Mouse (Mus musculus): ENCODE measurements around the gene Tenm4. TPM values are rescaled to one million over a fixed set of nuclear protein-coding genes. Genes with fewer than 3 reads are reported as not detected.

The Tenm4 gene
- polyA plus RNA-seq, 1 experiment from 2014 or later = 41.4 TPM

DNA sequence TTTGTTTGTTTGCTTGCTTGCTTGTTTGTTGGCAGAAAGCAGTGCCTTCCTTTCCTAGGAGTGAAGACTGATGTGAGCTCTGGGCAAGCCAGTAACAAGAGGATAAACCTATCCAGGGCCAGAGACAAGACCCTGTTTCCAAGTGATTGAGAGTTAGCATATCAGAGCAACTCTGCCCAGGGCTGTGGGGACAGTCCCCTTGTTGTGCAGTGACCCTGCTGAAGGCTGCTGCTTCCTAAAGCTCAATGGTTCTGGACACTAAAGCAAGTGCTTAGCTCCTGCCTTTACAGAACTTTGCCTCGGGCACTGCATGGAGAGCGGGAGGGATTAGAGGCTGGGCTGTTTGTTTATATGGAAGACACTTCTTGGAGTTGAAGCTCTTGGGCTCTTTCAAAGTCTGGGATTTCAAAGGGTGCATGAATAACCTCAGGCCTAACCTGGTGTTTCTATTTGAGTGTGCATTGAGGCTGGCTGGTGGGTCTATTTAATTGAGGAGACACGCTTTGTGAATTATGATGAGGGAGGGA lies 185.3 kb downstream of the Tenm4 start:
- H3K27ac ChIP-seq (ENCODE audit: low read length) = no peak overlapping the region
- no peak overlapping the region for H3K4me3 ChIP-seq (ENCODE audit: low read depth, low read length)
- 18% methylated on average over 3 of the region's 3 CpGs for WGBS
- peaks cover 16% of the 10 kb centered on the region for H3K4me1 ChIP-seq (ENCODE audit: control insufficient read depth, insufficient read depth, low read length)
- no peak overlapping the region for H3K9ac ChIP-seq (ENCODE audit: low read depth, low read length)
- H3K9me3 ChIP-seq (replicated peaks; ENCODE audit: control insufficient read depth, low read length, poor library complexity, severe bottlenecking) = no peaks in the 10 kb centered on the region
- H3K36me3 ChIP-seq (ENCODE audit: control insufficient read depth, insufficient read depth, low read length) = no peaks in the 10 kb centered on the region
- peak; percentile 26; the same call in 1 of the 2 replicates for ATAC-seq
- H3K4me2 ChIP-seq (ENCODE audit: low read length) = no peak overlapping the region
- H3K27me3 ChIP-seq (ENCODE audit: control insufficient read depth, insufficient read depth, low read depth, low read length) = no peaks in the 10 kb centered on the region

DNA sequence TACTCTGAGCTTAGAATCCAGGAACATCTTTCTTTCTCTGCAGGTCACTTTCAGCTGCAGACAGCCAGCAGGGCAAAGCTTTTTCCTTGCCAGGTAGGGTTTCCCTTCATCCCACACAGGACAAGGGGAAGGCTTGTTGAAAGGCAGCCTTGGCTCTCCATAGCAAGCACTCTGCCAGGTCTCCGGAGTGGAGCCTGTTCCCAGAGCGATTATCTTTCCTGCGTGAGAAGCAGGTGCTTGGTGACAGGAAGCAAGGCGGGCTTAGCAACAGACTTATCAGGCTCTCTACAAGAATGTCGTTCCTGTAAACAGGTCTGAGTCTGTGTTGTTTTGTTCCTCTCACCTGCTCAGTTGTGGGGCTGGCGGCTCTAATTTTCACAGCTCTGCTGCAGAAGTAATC lies 186.5 kb downstream of the Tenm4 start:
- peak overlapping the region; percentile 20; the same call in 1 of the 2 replicates for H3K9ac ChIP-seq (ENCODE audit: low read depth, low read length)
- H3K27ac ChIP-seq (ENCODE audit: low read length) = no peak overlapping the region
- peaks cover 16% of the 10 kb centered on the region for H3K4me1 ChIP-seq (ENCODE audit: control insufficient read depth, insufficient read depth, low read length)
- H3K36me3 ChIP-seq (ENCODE audit: control insufficient read depth, insufficient read depth, low read length) = no peaks in the 10 kb centered on the region
- 54% methylated on average over 6 of the region's 6 CpGs for WGBS
- ATAC-seq = no peak; the same call in 1 of the 2 replicates
- no peak overlapping the region for H3K4me3 ChIP-seq (ENCODE audit: low read depth, low read length)
- no peaks in the 10 kb centered on the region for H3K9me3 ChIP-seq (replicated peaks; ENCODE audit: control insufficient read depth, low read length, poor library complexity, severe bottlenecking)
- no peaks in the 10 kb centered on the region for H3K27me3 ChIP-seq (ENCODE audit: control insufficient read depth, insufficient read depth, low read depth, low read length)
- H3K4me2 ChIP-seq (ENCODE audit: low read length) = no peak overlapping the region

DNA sequence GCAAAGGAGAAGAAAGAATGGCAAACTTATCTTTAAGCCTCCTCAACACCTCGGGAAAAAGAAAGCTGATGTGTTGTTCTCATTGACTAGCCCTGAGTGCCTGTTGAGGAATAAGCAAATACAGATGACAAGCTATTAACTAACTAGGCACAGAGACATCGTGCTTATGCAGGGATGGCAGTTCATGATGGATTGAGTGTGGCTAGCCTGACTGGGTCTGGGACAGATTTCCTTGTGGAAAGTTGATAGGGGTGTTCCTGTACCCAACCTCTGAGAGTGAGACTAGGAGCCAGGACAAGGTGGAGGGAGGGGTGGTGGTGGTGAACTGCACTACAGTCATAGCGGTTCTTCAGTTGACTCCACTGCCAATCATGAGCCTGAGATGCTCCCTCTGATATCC lies 192.3 kb downstream of the Tenm4 start:
- no peak for ATAC-seq
- H3K4me1 ChIP-seq (ENCODE audit: control insufficient read depth, insufficient read depth, low read length) = peaks cover under 1% of the 10 kb centered on the region
- no peaks in the 10 kb centered on the region for H3K36me3 ChIP-seq (ENCODE audit: control insufficient read depth, insufficient read depth, low read length)
- no peaks in the 10 kb centered on the region for H3K9me3 ChIP-seq (replicated peaks; ENCODE audit: control insufficient read depth, low read length, poor library complexity, severe bottlenecking)
- H3K4me3 ChIP-seq (ENCODE audit: low read depth, low read length) = no peak overlapping the region
- no peak overlapping the region for H3K4me2 ChIP-seq (ENCODE audit: low read length)
- WGBS = 88% methylated on average over 3 of the region's 3 CpGs
- H3K9ac ChIP-seq (ENCODE audit: low read depth, low read length) = no peak overlapping the region
- H3K27me3 ChIP-seq (ENCODE audit: control insufficient read depth, insufficient read depth, low read depth, low read length) = no peaks in the 10 kb centered on the region
- no peak overlapping the region for H3K27ac ChIP-seq (ENCODE audit: low read length)

GRCm38 (mm10) chr7:96369947-96370346 lies 198.9 kb downstream of the Tenm4 start:
- no peaks in the 10 kb centered on the region for H3K27me3 ChIP-seq (ENCODE audit: control insufficient read depth, insufficient read depth, low read depth, low read length)
- no peak overlapping the region for H3K27ac ChIP-seq (ENCODE audit: low read length)
- H3K36me3 ChIP-seq (ENCODE audit: control insufficient read depth, insufficient read depth, low read length) = no peaks in the 10 kb centered on the region
- 93% methylated on average over 4 of the region's 4 CpGs for WGBS
- no peak overlapping the region for H3K4me2 ChIP-seq (ENCODE audit: low read length)
- H3K9me3 ChIP-seq (replicated peaks; ENCODE audit: control insufficient read depth, low read length, poor library complexity, severe bottlenecking) = no peaks in the 10 kb centered on the region
- no peak overlapping the region for H3K4me3 ChIP-seq (ENCODE audit: low read depth, low read length)
- no peak for ATAC-seq
- H3K4me1 ChIP-seq (ENCODE audit: control insufficient read depth, insufficient read depth, low read length) = no peaks in the 10 kb centered on the region
- H3K9ac ChIP-seq (ENCODE audit: low read depth, low read length) = no peak overlapping the region

DNA sequence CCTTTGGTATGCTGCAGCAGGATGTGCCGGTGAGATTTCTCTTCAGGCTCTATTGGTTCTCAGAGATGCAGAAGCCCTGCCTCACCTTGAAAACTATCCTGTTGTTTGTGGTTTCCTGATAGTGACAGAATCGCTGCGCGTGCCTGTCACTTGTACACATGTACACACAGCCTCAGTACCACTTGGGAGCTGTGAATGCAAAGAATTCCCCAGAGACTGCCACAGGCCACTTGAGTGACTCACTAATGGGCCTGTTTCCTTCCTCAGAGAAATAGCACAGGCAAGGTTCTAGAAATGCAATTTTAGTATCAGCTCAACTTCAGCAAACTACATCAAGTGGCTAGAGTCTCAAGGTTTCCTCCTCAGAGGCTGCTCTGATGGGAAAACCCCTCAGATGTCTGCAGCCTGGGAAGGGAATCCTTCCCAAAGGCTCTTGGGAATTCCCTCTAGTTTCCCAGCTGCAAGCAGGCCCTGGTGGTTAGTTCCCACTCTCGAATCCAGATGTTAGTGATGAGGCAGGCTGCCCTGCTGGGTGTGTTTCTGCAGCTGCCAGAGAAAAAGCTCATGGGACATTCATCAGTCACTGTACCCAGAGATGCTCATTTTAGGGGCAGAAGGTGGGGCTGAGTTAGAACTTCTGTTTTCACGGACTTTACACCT lies 203.1 kb downstream of the Tenm4 start:
- Histone ChIP-seq H3K27me3 (ENCODE audit: control insufficient read depth, insufficient read depth, low read depth, low read length) (no peaks in the 10 kb centered on the region), H3K36me3 (ENCODE audit: control insufficient read depth, insufficient read depth, low read length) (no peaks in the 10 kb centered on the region), H3K27ac (ENCODE audit: low read length) (no peak overlapping the region), H3K4me2 (ENCODE audit: low read length) (no peak overlapping the region), H3K4me1 (ENCODE audit: control insufficient read depth, insufficient read depth, low read length) (no peaks in the 10 kb centered on the region), H3K9ac (ENCODE audit: low read depth, low read length) (no peak overlapping the region), H3K4me3 (ENCODE audit: low read depth, low read length) (no peak overlapping the region), H3K9me3 (replicated peaks; ENCODE audit: control insufficient read depth, low read length, poor library complexity, severe bottlenecking) (no peaks in the 10 kb centered on the region)
- no peak for ATAC-seq
- WGBS = 82% methylated on average over 6 of the region's 6 CpGs

DNA sequence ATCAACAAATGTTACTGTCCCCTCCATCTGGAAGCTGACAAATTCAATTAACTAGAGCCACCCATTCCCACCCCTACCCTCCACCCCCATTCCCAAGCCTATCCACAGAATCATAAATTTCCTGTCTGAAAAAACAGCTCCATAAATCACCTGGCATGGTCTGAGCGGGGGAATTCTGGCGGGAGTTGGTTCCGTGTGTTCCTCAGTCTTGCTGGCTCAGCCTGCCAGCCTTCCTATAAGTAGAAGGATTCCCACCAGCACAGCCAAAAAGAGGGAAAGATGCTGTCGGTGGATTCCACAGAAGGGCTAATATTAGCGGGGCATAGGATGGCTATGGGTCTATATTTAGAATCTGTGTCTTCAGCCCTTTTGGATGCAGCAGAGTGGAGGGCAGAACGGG lies 204.5 kb downstream of the Tenm4 start:
- no peak overlapping the region for H3K9ac ChIP-seq (ENCODE audit: low read depth, low read length)
- no peak for ATAC-seq
- no peak overlapping the region for H3K27ac ChIP-seq (ENCODE audit: low read length)

GRCm38 (mm10) chr7:96383686-96384528 lies 212.9 kb downstream of the Tenm4 start:
- H3K27me3 ChIP-seq (ENCODE audit: control insufficient read depth, insufficient read depth, low read depth, low read length) = no peaks in the 10 kb centered on the region
- H3K4me1 ChIP-seq (ENCODE audit: control insufficient read depth, insufficient read depth, low read length) = peaks cover 7% of the 10 kb centered on the region
- peak; percentile 54 for ATAC-seq
- no peak overlapping the region for H3K4me3 ChIP-seq (ENCODE audit: low read depth, low read length)
- WGBS = 10% methylated on average over 6 of the region's 6 CpGs
- no peaks in the 10 kb centered on the region for H3K9me3 ChIP-seq (replicated peaks; ENCODE audit: control insufficient read depth, low read length, poor library complexity, severe bottlenecking)
- H3K27ac ChIP-seq (ENCODE audit: low read length) = peak overlapping the region; percentile 50
- H3K36me3 ChIP-seq (ENCODE audit: control insufficient read depth, insufficient read depth, low read length) = no peaks in the 10 kb centered on the region
- H3K4me2 ChIP-seq (ENCODE audit: low read length) = no peak overlapping the region
- no peak overlapping the region for H3K9ac ChIP-seq (ENCODE audit: low read depth, low read length)

More for the DNA sequence above, 204.5 kb downstream of the Tenm4 start:
- no peaks in the 10 kb centered on the region for H3K9me3 ChIP-seq (replicated peaks; ENCODE audit: control insufficient read depth, low read length, poor library complexity, severe bottlenecking)
- 89% methylated on average over 6 of the region's 6 CpGs for WGBS
- no peak overlapping the region for H3K4me2 ChIP-seq (ENCODE audit: low read length)
- no peaks in the 10 kb centered on the region for H3K27me3 ChIP-seq (ENCODE audit: control insufficient read depth, insufficient read depth, low read depth, low read length)
- no peaks in the 10 kb centered on the region for H3K4me1 ChIP-seq (ENCODE audit: control insufficient read depth, insufficient read depth, low read length)
- H3K4me3 ChIP-seq (ENCODE audit: low read depth, low read length) = no peak overlapping the region
- H3K36me3 ChIP-seq (ENCODE audit: control insufficient read depth, insufficient read depth, low read length) = no peaks in the 10 kb centered on the region

DNA sequence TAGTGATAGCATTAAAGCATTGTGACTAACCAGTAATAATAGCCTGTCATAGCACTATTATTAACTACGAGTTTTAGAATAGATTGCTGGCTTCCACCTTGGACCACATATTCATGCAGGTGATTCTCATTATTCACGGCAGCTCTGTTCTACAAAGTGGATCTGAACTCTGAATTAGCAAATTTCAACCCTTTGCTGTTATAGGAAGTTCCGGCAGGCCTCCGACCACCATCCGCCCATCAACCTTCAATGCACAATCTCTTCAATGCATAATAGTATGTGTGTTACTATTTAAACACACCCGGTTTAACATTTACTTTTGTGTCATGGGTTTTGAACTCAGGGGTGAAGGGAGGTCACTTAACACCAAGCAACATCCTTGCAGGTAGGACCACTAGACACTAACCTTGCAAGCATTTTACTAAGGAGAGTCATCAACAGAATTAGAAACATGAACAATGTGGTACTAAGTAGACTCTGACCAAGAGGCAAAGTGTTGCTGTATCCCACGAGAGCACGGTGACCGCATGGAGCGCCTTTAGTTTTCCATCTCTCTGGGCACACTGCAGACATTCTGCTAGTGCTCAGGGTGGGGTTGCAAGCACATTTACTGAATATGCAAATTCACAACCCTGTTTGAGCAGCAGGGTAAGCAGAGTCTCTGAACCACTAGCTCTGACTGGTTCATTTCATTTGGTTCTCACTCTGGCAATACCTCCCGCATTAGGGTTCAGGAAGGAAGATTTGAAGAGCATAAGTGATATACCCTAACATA lies 213.9 kb downstream of the Tenm4 start:
- peaks cover 7% of the 10 kb centered on the region for H3K4me1 ChIP-seq (ENCODE audit: control insufficient read depth, insufficient read depth, low read length)
- ATAC-seq = no peak
- H3K4me2 ChIP-seq (ENCODE audit: low read length) = no peak overlapping the region
- no peaks in the 10 kb centered on the region for H3K9me3 ChIP-seq (replicated peaks; ENCODE audit: control insufficient read depth, low read length, poor library complexity, severe bottlenecking)
- 81% methylated on average over 11 of the region's 11 CpGs for WGBS
- no peak overlapping the region for H3K9ac ChIP-seq (ENCODE audit: low read depth, low read length)
- H3K4me3 ChIP-seq (ENCODE audit: low read depth, low read length) = no peak overlapping the region
- no peaks in the 10 kb centered on the region for H3K27me3 ChIP-seq (ENCODE audit: control insufficient read depth, insufficient read depth, low read depth, low read length)
- H3K27ac ChIP-seq (ENCODE audit: low read length) = no peak overlapping the region
- H3K36me3 ChIP-seq (ENCODE audit: control insufficient read depth, insufficient read depth, low read length) = no peaks in the 10 kb centered on the region
